Mouse (Mus musculus) cerebellum, adult 2 months (tissue): ENCODE results near the gene Rnf128.

Experiments used
- CTCF ChIP-seq: fragments of 200-500 bp; IDR thresholded peaks from 2 replicates; pipeline ENCODE4 v1.5.1; 2011; ENCODE audit warnings: low read depth, mild to moderate bottlenecking, control low read depth, low read length, moderate library complexity, borderline replicate concordance; ENCODE audit not compliant: insufficient read depth
- POLR2A ChIP-seq: fragments of 200-500 bp; IDR thresholded peaks from 2 replicates; pipeline ENCODE4 v1.6.1; 2011; ENCODE audit warnings: low read length, control low read depth, borderline replicate concordance; ENCODE audit not compliant: insufficient read depth

DNA sequence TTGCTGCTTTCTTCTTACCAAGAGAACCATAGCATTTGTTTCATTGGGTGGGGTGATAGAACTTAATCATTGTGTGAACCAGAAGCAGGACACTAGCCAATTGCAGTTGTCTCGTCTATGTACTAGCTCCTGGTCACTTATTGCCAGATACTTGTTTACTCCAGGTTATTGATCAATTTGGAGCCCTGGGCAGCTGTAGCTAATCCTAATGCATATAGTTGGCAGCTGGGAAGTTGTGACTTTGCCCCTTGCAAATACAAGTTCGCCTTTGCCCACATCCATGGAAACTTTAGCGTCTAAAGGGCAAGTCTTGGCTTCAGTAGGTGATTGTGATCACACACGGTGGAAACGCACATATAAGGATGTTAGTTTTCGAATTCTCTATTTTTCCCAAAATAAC is 33.3 kb downstream of the Rnf128 start:
- TF ChIP-seq CTCF (no peak), POLR2A (no peak)
